Mouse (Mus musculus): ENCODE data around the gene Garnl3. TPM values are rescaled to one million over a fixed set of nuclear protein-coding genes. Genes with fewer than 3 reads are reported as not detected.

Garnl3 gene
- total RNA-seq, 1 experiment from 2014 or later, result 17.3 TPM

GRCm38 (mm10) chr2:33089356-33090032 is 42.0 kb downstream of the Garnl3 start:
- no peak for DNase-seq

- DNase-seq, result no peak
Measured at GRCm38 (mm10) chr2:33086671-33087363, 44.6 kb downstream of the Garnl3 start.

GRCm38 (mm10) chr2:33086016-33086596 is 45.3 kb downstream of the Garnl3 start:
- DNase-seq, result no peak

- no peak for DNase-seq
Measured at GRCm38 (mm10) chr2:33084221-33084620, 47.2 kb downstream of the Garnl3 start.

GRCm38 (mm10) chr2:33080166-33080565 is 51.3 kb downstream of the Garnl3 start:
- DNase-seq, result no peak

GRCm38 (mm10) chr2:33077252-33077651 is 54.2 kb downstream of the Garnl3 start:
- no peak for DNase-seq

GRCm38 (mm10) chr2:33074931-33075330 is 56.5 kb downstream of the Garnl3 start:
- DNase-seq, result no peak

- no peak for DNase-seq
Measured at GRCm38 (mm10) chr2:33074188-33074587, 57.3 kb downstream of the Garnl3 start.

GRCm38 (mm10) chr2:33072333-33072732 is 59.1 kb downstream of the Garnl3 start:
- DNase-seq, result no peak

GRCm38 (mm10) chr2:33065610-33066009 is 65.8 kb downstream of the Garnl3 start:
- DNase-seq, result no peak

GRCm38 (mm10) chr2:33062744-33063143 is 68.7 kb downstream of the Garnl3 start:
- no peak for DNase-seq

- DNase-seq, result peak; percentile 27
Measured at GRCm38 (mm10) chr2:33058926-33059325, 72.5 kb downstream of the Garnl3 start.

GRCm38 (mm10) chr2:33057514-33057913 is 73.9 kb downstream of the Garnl3 start:
- DNase-seq, result no peak

- no peak for DNase-seq
Measured at GRCm38 (mm10) chr2:33053966-33054365, 77.5 kb downstream of the Garnl3 start.

- no peak for DNase-seq
Measured at GRCm38 (mm10) chr2:33047360-33047759, 84.1 kb downstream of the Garnl3 start.

- DNase-seq, result no peak
Measured at GRCm38 (mm10) chr2:33046919-33047318, 84.5 kb downstream of the Garnl3 start.

GRCm38 (mm10) chr2:33045899-33046298 is 85.6 kb downstream of the Garnl3 start:
- DNase-seq, result no peak

- peak; percentile 35 for DNase-seq
Measured at GRCm38 (mm10) chr2:33042781-33043180, 88.7 kb downstream of the Garnl3 start.

- no peak for DNase-seq
Measured at GRCm38 (mm10) chr2:33041571-33041970, 89.9 kb downstream of the Garnl3 start.

- no peak for DNase-seq
Measured at GRCm38 (mm10) chr2:33037429-33037828, 94.0 kb downstream of the Garnl3 start.

- DNase-seq, result no peak
Measured at GRCm38 (mm10) chr2:33035297-33035696, 96.2 kb downstream of the Garnl3 start.

GRCm38 (mm10) chr2:33033281-33033680 is 98.2 kb downstream of the Garnl3 start:
- peak; percentile 45 for DNase-seq

- no peak for DNase-seq
Measured at GRCm38 (mm10) chr2:33032391-33033062, 98.9 kb downstream of the Garnl3 start.

Measured in adrenal gland, postnatal 25 days (tissue).